Mouse (Mus musculus): ENCODE measurements around the gene Olfr1564. TPM values are rescaled to one million over a fixed set of nuclear protein-coding genes. Genes with fewer than 3 reads are reported as not detected.
A peak's percentile ranks its signal among the peaks of the same experiment; 100 is the strongest.
"Not testable (repeated sequence)": the region's sequence is repeated elsewhere in the genome, so short reads cannot be mapped to it uniquely, and the experiment has no call there.

The Olfr1564 gene
- polyA plus RNA-seq (2015; fragmentation: Nextera tagmentation; extraction: Ambion mirVana) = not detected in 2 replicates

DNA sequence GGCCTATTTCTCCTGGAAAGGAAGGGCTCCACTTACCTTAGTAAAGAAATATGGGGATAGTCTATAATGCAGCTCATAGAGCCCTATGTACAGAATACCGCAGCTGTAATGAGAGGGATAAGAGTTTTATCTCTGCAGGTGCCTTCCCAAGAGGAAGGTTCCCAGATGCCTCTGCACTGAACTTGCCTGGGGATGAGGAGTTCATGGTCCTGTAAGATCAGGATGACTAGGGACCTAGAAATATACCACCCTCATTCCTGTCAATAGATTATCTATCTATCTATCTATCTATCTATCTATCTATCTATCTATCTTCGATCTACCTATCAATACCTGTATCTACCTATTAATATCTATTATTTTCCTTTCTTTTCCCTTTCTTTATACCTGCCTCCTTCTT is at the start of gene Olfr1564:
Olfr1564 (minus strand) TSS at position 101 of the 400 bp plus-strand sequence.
- no peak for TF ChIP-seq CTCF (IDR thresholded peaks at IDR 0.05; ENCODE audit: low read depth)
- no peak for TF ChIP-seq EP300 (IDR thresholded peaks at IDR 0.05; ENCODE audit: low read depth)
- no peak for DNase-seq
- Histone ChIP-seq H3K36me3 (replicated peaks; ENCODE audit: insufficient read depth, low read length) (no peaks in the 10 kb centered on the region), H3K4me3 (ENCODE audit: low read depth, low read length) (no peak within 1 kb of the TSS), H3K27me3 (ENCODE audit: insufficient read depth, low read length) (no peaks in the 10 kb centered on the region), H3K27ac (ENCODE audit: low read depth) (no peak within 1 kb of the TSS), H3K4me2 (ENCODE audit: low read depth, low read length) (no peak within 1 kb of the TSS), H3K9me3 (ENCODE audit: low read length) (peaks cover 6% of the 10 kb centered on the region), H3K9ac (replicated peaks) (no peak within 1 kb of the TSS), H3K4me1 (ENCODE audit: insufficient read depth) (no peaks in the 10 kb centered on the region)
- 59% methylated on average over 2 of the region's 2 CpGs for WGBS (ENCODE audit: insufficient replicate concordance)
- no peak for ATAC-seq

GRCm38 (mm10) chr17:33268907-33269306 is 47.4 kb upstream of the Olfr1564 start:
- H3K9ac ChIP-seq (replicated peaks) = no peak overlapping the region
- no peaks in the 10 kb centered on the region for H3K4me1 ChIP-seq (ENCODE audit: insufficient read depth)
- no peaks in the 10 kb centered on the region for H3K9me3 ChIP-seq (ENCODE audit: low read length)
- ATAC-seq (no peak), DNase-seq (no peak)
- H3K36me3 ChIP-seq (replicated peaks; ENCODE audit: insufficient read depth, low read length) = no peaks in the 10 kb centered on the region
- H3K4me3 ChIP-seq (ENCODE audit: low read depth, low read length) = no peak overlapping the region
- H3K4me2 ChIP-seq (ENCODE audit: low read depth, low read length) = no peak overlapping the region
- 81% methylated on average over 9 of the region's 9 CpGs for WGBS (ENCODE audit: insufficient replicate concordance)
- TF ChIP-seq CTCF (IDR thresholded peaks at IDR 0.05; ENCODE audit: low read depth) (no peak), EP300 (IDR thresholded peaks at IDR 0.05; ENCODE audit: low read depth) (no peak)
- H3K27ac ChIP-seq (ENCODE audit: low read depth) = no peak overlapping the region
- H3K27me3 ChIP-seq (ENCODE audit: insufficient read depth, low read length) = no peaks in the 10 kb centered on the region

- no peak within 1 kb of the TSS for H3K9ac ChIP-seq (replicated peaks)
- no peak within 1 kb of the TSS for H3K4me2 ChIP-seq (ENCODE audit: low read depth, low read length)
- H3K27ac ChIP-seq (ENCODE audit: low read depth) = no peak within 1 kb of the TSS
- H3K27me3 ChIP-seq (ENCODE audit: insufficient read depth, low read length) = no peaks in the 10 kb centered on the region
- no peaks in the 10 kb centered on the region for H3K4me1 ChIP-seq (ENCODE audit: insufficient read depth)
- no peaks in the 10 kb centered on the region for H3K36me3 ChIP-seq (replicated peaks; ENCODE audit: insufficient read depth, low read length)
- no peak for ATAC-seq
- H3K9me3 ChIP-seq (ENCODE audit: low read length) = no peaks in the 10 kb centered on the region
- DNase-seq = no peak
- TF ChIP-seq CTCF (IDR thresholded peaks at IDR 0.05; ENCODE audit: low read depth) (no peak), EP300 (IDR thresholded peaks at IDR 0.05; ENCODE audit: low read depth) (no peak)
- WGBS (ENCODE audit: insufficient replicate concordance) = 54% methylated on average over 1 of the region's 1 CpGs
- H3K4me3 ChIP-seq (ENCODE audit: low read depth, low read length) = no peak within 1 kb of the TSS
These were observed 42.9 kb upstream of the Olfr1564 start, which contains the start of gene Olfr63 for GRCm38 (mm10) chr17:33264376-33264775. Olfr63 (plus strand) TSS chr17:33264676.

GRCm38 (mm10) chr17:33255319-33255657 is 33.8 kb upstream of the Olfr1564 start:
- H3K9me3 ChIP-seq (ENCODE audit: low read length); H3K27ac ChIP-seq (ENCODE audit: low read depth); DNase-seq; H3K4me3 ChIP-seq (ENCODE audit: low read depth, low read length); H3K36me3 ChIP-seq (replicated peaks; ENCODE audit: insufficient read depth, low read length); H3K4me2 ChIP-seq (ENCODE audit: low read depth, low read length); H3K27me3 ChIP-seq (ENCODE audit: insufficient read depth, low read length); H3K9ac ChIP-seq (replicated peaks); H3K4me1 ChIP-seq (ENCODE audit: insufficient read depth): not testable (repeated sequence)
- peak; percentile 12; the same call in 1 of the 2 replicates for ATAC-seq
- WGBS (ENCODE audit: insufficient replicate concordance) = no CpG with 5 or more reads among the region's 2 CpGs

- H3K36me3 ChIP-seq (replicated peaks; ENCODE audit: insufficient read depth, low read length); H3K4me2 ChIP-seq (ENCODE audit: low read depth, low read length); H3K9ac ChIP-seq (replicated peaks); DNase-seq; H3K27ac ChIP-seq (ENCODE audit: low read depth); H3K9me3 ChIP-seq (ENCODE audit: low read length); H3K4me3 ChIP-seq (ENCODE audit: low read depth, low read length); H3K27me3 ChIP-seq (ENCODE audit: insufficient read depth, low read length); H3K4me1 ChIP-seq (ENCODE audit: insufficient read depth): not testable (repeated sequence)
- WGBS (ENCODE audit: insufficient replicate concordance) = 19% methylated on average over 1 of the region's 34 CpGs
- ATAC-seq = peak; percentile 100
These were observed 33.2 kb upstream of the Olfr1564 start, which contains the start of gene Zfp955a for GRCm38 (mm10) chr17:33254530-33255318. Zfp955a (minus strand) TSS chr17:33255145.

DNA sequence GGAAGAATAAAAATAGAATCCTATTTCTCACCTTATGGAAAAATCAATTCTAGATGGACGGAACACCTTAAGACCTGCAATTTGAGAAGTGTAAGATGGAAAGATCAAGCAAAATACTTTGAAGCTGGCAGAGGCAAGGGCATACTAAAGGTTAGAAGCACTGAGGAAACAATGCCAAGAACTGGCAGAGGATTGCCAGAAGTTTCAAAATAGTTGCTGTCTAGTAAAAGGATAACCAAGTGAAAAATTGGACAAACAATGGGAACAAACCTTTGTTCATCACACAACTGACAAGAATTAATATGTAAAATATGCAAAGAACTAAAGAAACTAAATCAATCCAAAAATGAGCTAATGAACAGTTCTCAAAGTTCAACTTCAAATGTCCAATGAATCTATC is 15.2 kb upstream of the Olfr1564 start:
- 87% methylated on average over 1 of the region's 1 CpGs for WGBS (ENCODE audit: insufficient replicate concordance)
- H3K4me3 ChIP-seq (ENCODE audit: low read depth, low read length); ATAC-seq; H3K27ac ChIP-seq (ENCODE audit: low read depth); H3K4me2 ChIP-seq (ENCODE audit: low read depth, low read length); H3K9me3 ChIP-seq (ENCODE audit: low read length); H3K36me3 ChIP-seq (replicated peaks; ENCODE audit: insufficient read depth, low read length); H3K4me1 ChIP-seq (ENCODE audit: insufficient read depth); DNase-seq; H3K9ac ChIP-seq (replicated peaks); H3K27me3 ChIP-seq (ENCODE audit: insufficient read depth, low read length): not testable (repeated sequence)

- no CpG with 5 or more reads among the region's 2 CpGs for WGBS (ENCODE audit: insufficient replicate concordance)
- not testable (repeated sequence) for H3K4me3 ChIP-seq (ENCODE audit: low read depth, low read length); H3K4me1 ChIP-seq (ENCODE audit: insufficient read depth); H3K9ac ChIP-seq (replicated peaks); H3K9me3 ChIP-seq (ENCODE audit: low read length); H3K4me2 ChIP-seq (ENCODE audit: low read depth, low read length); H3K27ac ChIP-seq (ENCODE audit: low read depth); H3K27me3 ChIP-seq (ENCODE audit: insufficient read depth, low read length); DNase-seq; H3K36me3 ChIP-seq (replicated peaks; ENCODE audit: insufficient read depth, low read length); ATAC-seq
These were observed 30.5 kb downstream of the Olfr1564 start, which contains the start of gene Olfr239 for GRCm38 (mm10) chr17:33191002-33191401. Olfr239 (plus strand) TSS chr17:33191302.

GRCm38 (mm10) chr17:33168147-33168546 is 53.3 kb downstream of the Olfr1564 start, which contains the start of gene Olfr55:
Olfr55 (plus strand) TSS chr17:33168447.
- not testable (repeated sequence) for H3K27me3 ChIP-seq (ENCODE audit: insufficient read depth, low read length); H3K9ac ChIP-seq (replicated peaks); ATAC-seq; H3K4me1 ChIP-seq (ENCODE audit: insufficient read depth); H3K27ac ChIP-seq (ENCODE audit: low read depth); H3K4me3 ChIP-seq (ENCODE audit: low read depth, low read length); H3K36me3 ChIP-seq (replicated peaks; ENCODE audit: insufficient read depth, low read length); H3K9me3 ChIP-seq (ENCODE audit: low read length); H3K4me2 ChIP-seq (ENCODE audit: low read depth, low read length); DNase-seq
- 75% methylated on average over 1 of the region's 1 CpGs for WGBS (ENCODE audit: insufficient replicate concordance)
